Mouse (Mus musculus) midbrain, embryonic 16.5 days (tissue): ENCODE results near the gene Hist1h4j. TPM values are rescaled to one million over a fixed set of nuclear protein-coding genes. Genes with fewer than 3 reads are reported as not detected.

ENCODE experiments used
- ATAC-seq: fragments of 200-750 bp; cut with Nextera tagmentation; 2 replicates; pipeline ENCODE4 v1.8.0; 2017; ENCODE audit warnings: moderate TSS enrichment
- H3K27ac ChIP-seq: fragments of 300-500 bp; sonication (generic); 2 replicates; pipeline ENCODE4 v1.5.1; 2014; ENCODE audit warnings: mild to moderate bottlenecking, low read length, mixed read lengths
- H3K27me3 ChIP-seq: fragments of 300-500 bp; sonication (generic); 2 replicates; pipeline ENCODE4 v1.6.1; 2014; ENCODE audit warnings: low read depth, low read length, mixed read lengths; ENCODE audit not compliant: control insufficient read depth, insufficient read depth
- H3K36me3 ChIP-seq: fragments of 300-500 bp; sonication (generic); 2 replicates; pipeline ENCODE4 v1.6.1; 2014; ENCODE audit warnings: mild to moderate bottlenecking, low read length, moderate library complexity, mixed read lengths; ENCODE audit not compliant: control insufficient read depth, insufficient read depth
- H3K4me1 ChIP-seq: fragments of 300-500 bp; sonication (generic); 2 replicates; pipeline ENCODE4 v1.6.1; 2014; ENCODE audit warnings: mild to moderate bottlenecking, low read length, mixed read lengths; ENCODE audit not compliant: control insufficient read depth, insufficient read depth
- H3K4me2 ChIP-seq: fragments of 300-500 bp; sonication (generic); 2 replicates; pipeline ENCODE4 v1.6.1; 2014; ENCODE audit warnings: mild to moderate bottlenecking, low read length, mixed read lengths
- H3K4me3 ChIP-seq: fragments of 300-500 bp; sonication (generic); 2 replicates; pipeline ENCODE4 v1.5.1; 2014; ENCODE audit warnings: low read depth, mild to moderate bottlenecking, low read length, moderate library complexity, mixed read lengths
- H3K9ac ChIP-seq: fragments of 300-500 bp; sonication (generic); 2 replicates; pipeline ENCODE4 v1.6.1; 2014; ENCODE audit warnings: low read depth, low read length, mixed read lengths
- H3K9me3 ChIP-seq: fragments of 300-500 bp; sonication (generic); replicated peaks from 2 replicates; pipeline ENCODE4 v1.6.1; 2014; ENCODE audit warnings: mild to moderate bottlenecking, low read length, mixed read lengths; ENCODE audit not compliant: control insufficient read depth, poor library complexity, severe bottlenecking
- WGBS: fragments of 180-500 bp; shearing (Covaris S2); extraction: QIAGEN DNeasy Blood & Tissue Kit; methylation state at CpG from one replicate; pipeline ENCODE4 v1.1.7; 2014; 5-methylcytosine and 5-hydroxymethylcytosine counted together
- microRNA-seq: library from miRNA; unstranded; fragments of <30 nt; microRNA quantifications from one replicate; pipeline ENCODE4, GENCODE M21; 2017
- polyA plus RNA-seq: library from polyadenylated mRNA; unstranded; fragments of >200 nt; fragmentation: Nextera tagmentation; extraction: Ambion mirVana; gene quantifications from 2 replicates; pipeline ENCODE4 v1.2.1, GENCODE M21; 2015

The Hist1h4j gene
- polyA plus RNA-seq, 1 experiment from 2014 or later, result 0.80 TPM

DNA sequence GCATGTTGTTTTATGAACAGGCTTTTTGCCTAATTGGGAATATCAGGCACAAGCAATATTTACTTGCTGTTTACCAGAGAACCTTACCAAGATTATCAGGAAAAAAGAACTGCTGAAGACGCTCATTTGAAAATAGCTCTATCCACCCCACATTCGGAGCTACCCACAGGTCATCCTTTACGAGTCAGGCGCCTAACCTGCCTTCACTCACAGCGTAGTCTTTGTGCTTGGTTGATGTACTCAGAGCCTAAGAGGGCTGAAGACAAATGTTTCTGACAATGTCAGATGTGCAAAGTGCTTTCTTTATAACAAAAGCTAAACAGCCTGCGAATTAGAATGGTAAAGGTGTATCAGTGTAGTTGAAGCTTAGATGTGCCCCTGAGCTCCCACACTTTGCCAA, 49.4 kb downstream of the Hist1h4j start:
- no peaks in the 10 kb centered on the region; the same call in 1 of the 2 replicates for H3K27me3 ChIP-seq
- WGBS, result 19% methylated on average over 6 of the region's 6 CpGs
- H3K27ac ChIP-seq, result no peak overlapping the region
- peaks cover 31% of the 10 kb centered on the region for H3K4me1 ChIP-seq
- H3K4me3 ChIP-seq, result no peak overlapping the region
- ATAC-seq, result no peak
- H3K9ac ChIP-seq, result no peak overlapping the region
- H3K4me2 ChIP-seq, result no peak overlapping the region
- H3K9me3 ChIP-seq, result no peaks in the 10 kb centered on the region
- H3K36me3 ChIP-seq, result no peaks in the 10 kb centered on the region

Small RNA genes lying within 50 kb of the gene (microRNA-seq; reads per million reads assigned to microRNA genes)
- gene Gm44357 (not detected), gene Gm44367 (not detected), gene Gm44454 (not detected)

Other genes starting within 250 kb of the Hist1h4j start
- gene AK157302, start 239.8 kb upstream of the Hist1h4j start, polyA plus RNA-seq, result 0.43 and 0.56 TPM in 2 replicates
- 4.3 and 7.3 TPM in 2 replicates for gene Gm11273, start 233.6 kb upstream of the Hist1h4j start, polyA plus RNA-seq
- 4.1 and 4.3 TPM in 2 replicates for gene Zkscan8, start 203.9 kb upstream of the Hist1h4j start, polyA plus RNA-seq
- gene Olfr1366, start 192.3 kb upstream of the Hist1h4j start, polyA plus RNA-seq, result 0.09 and 0.15 TPM in 2 replicates
- gene Olfr1535, start 175.2 kb upstream of the Hist1h4j start, polyA plus RNA-seq, result not detected in 2 replicates
- gene Olfr1364, start 153.3 kb upstream of the Hist1h4j start, polyA plus RNA-seq, result not detected in 2 replicates
- not detected in 2 replicates for gene Olfr1362, start 121.0 kb upstream of the Hist1h4j start, polyA plus RNA-seq
- gene Olfr11, start 92.5 kb upstream of the Hist1h4j start, polyA plus RNA-seq, result 0.07 TPM in 1 of 2 replicates, not detected in the other
- gene Olfr1361, start 71.7 kb upstream of the Hist1h4j start, polyA plus RNA-seq, result not detected in 2 replicates
- gene Olfr1360, start 57.7 kb upstream of the Hist1h4j start, polyA plus RNA-seq, result not detected in 2 replicates
- gene Olfr1359, start 37.0 kb upstream of the Hist1h4j start, polyA plus RNA-seq, result not detected in 2 replicates
- not detected in 2 replicates for gene Hist1h2bl, start 18.9 kb upstream of the Hist1h4j start, polyA plus RNA-seq
- gene Hist1h2ai, start 18.6 kb upstream of the Hist1h4j start, polyA plus RNA-seq, result 3.5 and 9.7 TPM in 2 replicates
- 3.4 TPM in 1 of 2 replicates, not detected in the other for gene Hist1h3h, start 17.4 kb upstream of the Hist1h4j start, polyA plus RNA-seq
- 1.2 and 1.4 TPM in 2 replicates for gene Hist1h2bm, start 13.0 kb upstream of the Hist1h4j start, polyA plus RNA-seq
- 2.7 TPM in 1 of 2 replicates, not detected in the other for gene Hist1h4k, start 15.4 kb downstream of the Hist1h4j start, polyA plus RNA-seq
- gene Hist1h2ak, start 18.8 kb downstream of the Hist1h4j start, polyA plus RNA-seq, result 4.9 and 5.7 TPM in 2 replicates
- gene Hist1h2bn, start 19.1 kb downstream of the Hist1h4j start, polyA plus RNA-seq, result 1.1 TPM in 1 of 2 replicates, not detected in the other
- gene Hist1h1b, start 45.6 kb downstream of the Hist1h4j start, polyA plus RNA-seq, result 0.69 and 2.4 TPM in 2 replicates
- 13.1 and 17.6 TPM in 2 replicates for gene Hist1h3i, start 48.3 kb downstream of the Hist1h4j start, polyA plus RNA-seq
- not detected in 2 replicates for gene Hist1h2an, start 52.2 kb downstream of the Hist1h4j start, polyA plus RNA-seq
- gene Hist1h2bp, start 52.4 kb downstream of the Hist1h4j start, polyA plus RNA-seq, result 0.72 TPM in 1 of 2 replicates, not detected in the other
- 3.4 and 3.5 TPM in 2 replicates for gene Hist1h2bq, start 75.1 kb downstream of the Hist1h4j start, polyA plus RNA-seq
- gene Hist1h2ao, start 75.4 kb downstream of the Hist1h4j start, polyA plus RNA-seq, result not detected in 2 replicates
- 3.7 TPM in 1 of 2 replicates, not detected in the other for gene Hist1h4m, start 76.7 kb downstream of the Hist1h4j start, polyA plus RNA-seq
- gene Hist1h4n, start 97.1 kb downstream of the Hist1h4j start, polyA plus RNA-seq, result 2.6 and 2.8 TPM in 2 replicates
- 276 and 359 TPM in 2 replicates for gene Hist1h2ap, start 98.4 kb downstream of the Hist1h4j start, polyA plus RNA-seq
- 2.9 and 3.5 TPM in 2 replicates for gene Hist1h2br, start 98.7 kb downstream of the Hist1h4j start, polyA plus RNA-seq
- 12.0 and 13.7 TPM in 2 replicates for gene Zfp184, start 210.0 kb downstream of the Hist1h4j start, polyA plus RNA-seq
- not detected in 2 replicates for gene Pom121l2, start 246.1 kb downstream of the Hist1h4j start, polyA plus RNA-seq